Mouse (Mus musculus) neutrophil, adult 83 days (primary cell): ENCODE measurements around the gene Vmn1r111. TPM values are rescaled to one million over a fixed set of nuclear protein-coding genes. Genes with fewer than 3 reads are reported as not detected.

Source experiments
- total RNA-seq, 2 experiments: library from RNA; stranded (reverse); gene quantifications; one replicate each; pipeline ENCODE4 v1.2.4; 2023

The Vmn1r111 gene
- total RNA-seq: not detected

DNA sequence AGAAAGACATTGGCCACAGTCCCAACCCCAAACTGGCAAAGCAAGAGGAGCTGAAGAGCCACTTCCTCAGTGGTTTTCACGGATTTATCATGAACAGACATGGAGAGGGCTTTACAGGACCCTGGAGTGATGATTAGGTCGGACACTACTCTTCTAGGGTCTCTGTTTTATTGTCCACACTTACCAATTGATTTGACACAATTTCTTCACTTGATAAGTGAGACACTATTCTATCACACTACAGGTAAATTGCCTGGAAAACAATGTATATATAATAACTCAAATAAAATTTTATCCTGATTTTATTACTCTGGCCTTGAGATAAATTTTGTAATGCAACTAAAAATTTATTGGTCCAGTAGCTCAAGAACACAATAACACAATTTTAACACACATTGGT lies at the start of gene Vmn1r111:
Gene Vmn1r111, minus strand, starts transcription at position 101 of the 400 bp plus-strand sequence.

DNA sequence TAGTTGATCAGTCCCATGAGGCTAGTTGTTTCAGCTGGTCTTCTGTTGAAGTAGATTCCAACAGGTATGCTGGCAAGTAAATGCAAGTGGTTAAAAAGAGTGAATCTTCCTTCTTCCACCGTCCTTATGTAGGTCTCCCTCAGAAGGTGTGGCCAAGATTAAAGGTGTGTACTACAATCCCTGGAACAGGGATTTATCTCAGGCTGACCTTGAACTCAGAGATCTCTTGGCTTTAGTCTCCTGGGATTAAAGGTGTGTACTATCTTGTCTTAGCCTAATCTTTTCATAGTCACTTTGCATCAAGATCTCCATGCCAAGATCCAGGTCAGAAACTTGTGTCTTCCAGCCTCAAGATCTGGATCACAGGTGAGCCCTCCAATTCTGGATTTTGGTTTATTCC lies 27.5 kb upstream of the Vmn1r111 start, which contains the start of gene Gm10668:
Gene Gm10668, minus strand, starts transcription at position 101 of the 400 bp plus-strand sequence.

DNA sequence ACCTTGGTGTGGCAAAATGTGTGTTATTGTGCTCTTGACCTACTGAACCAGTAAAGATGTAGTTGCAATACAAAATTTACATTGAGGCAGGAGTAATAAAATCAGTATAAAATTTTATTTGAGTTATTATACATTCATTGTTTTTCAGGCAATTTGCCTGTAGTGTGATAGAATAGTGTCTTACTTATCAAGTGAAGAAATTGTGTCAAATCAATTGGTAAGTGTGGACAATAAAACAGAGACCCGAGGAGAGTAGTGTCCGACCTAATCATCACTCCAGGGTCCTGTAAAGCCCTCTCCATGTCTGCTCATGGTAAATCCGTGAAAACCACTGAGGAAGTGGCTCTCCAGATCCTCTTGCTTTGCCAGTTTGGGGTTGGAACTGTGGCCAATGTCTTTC lies 34.4 kb downstream of the Vmn1r111 start, which contains the start of gene Vmn1r107:
Gene Vmn1r107, plus strand, starts transcription at position 301 of the 400 bp plus-strand sequence.

Other genes with a start within 250 kb of the Vmn1r111 start
- gene Gm10670, start 228.3 kb downstream of the Vmn1r111 start, total RNA-seq: not detected
- not detected for gene Vmn1r103, start 192.7 kb downstream of the Vmn1r111 start, total RNA-seq
- gene Vmn1r104, start 169.4 kb downstream of the Vmn1r111 start, total RNA-seq: not detected
- not detected for gene Gm5726, start 157.5 kb downstream of the Vmn1r111 start, total RNA-seq
- gene Gm4141, start 127.0 kb downstream of the Vmn1r111 start, total RNA-seq: not detected
- not detected for gene Gm4513, start 104.2 kb downstream of the Vmn1r111 start, total RNA-seq
- not detected for gene Vmn1r107, start 34.3 kb downstream of the Vmn1r111 start, total RNA-seq
- gene Gm10668, start 27.4 kb upstream of the Vmn1r111 start, total RNA-seq: not detected
- not detected for gene Vmn1r112, start 68.0 kb upstream of the Vmn1r111 start, total RNA-seq
- gene Vmn1r113, start 84.1 kb upstream of the Vmn1r111 start, total RNA-seq: not detected
- not detected for gene Vmn1r114, start 109.0 kb upstream of the Vmn1r111 start, total RNA-seq
- gene Vmn1r115, start 141.8 kb upstream of the Vmn1r111 start, total RNA-seq: not detected
- gene Vmn1r116, start 169.0 kb upstream of the Vmn1r111 start, total RNA-seq: not detected
- not detected for gene Vmn1r117, start 180.9 kb upstream of the Vmn1r111 start, total RNA-seq
- gene Vmn1r118, start 209.1 kb upstream of the Vmn1r111 start, total RNA-seq: not detected